Mouse (Mus musculus) mature B cell (primary cell): Measurements from ENCODE around the gene Ptprcap.
"Not testable (repeated sequence)": the region's sequence is repeated elsewhere in the genome, so short reads cannot be mapped to it uniquely, and the experiment has no call there.

ENCODE experiments used
- in situ Hi-C: fragments of 300-500 bp; cut with MboI; formaldehyde crosslinking; loops from 2 replicates; pipeline ENCODE4 v1.14.3; 2019

The Ptprcap gene

DNA sequence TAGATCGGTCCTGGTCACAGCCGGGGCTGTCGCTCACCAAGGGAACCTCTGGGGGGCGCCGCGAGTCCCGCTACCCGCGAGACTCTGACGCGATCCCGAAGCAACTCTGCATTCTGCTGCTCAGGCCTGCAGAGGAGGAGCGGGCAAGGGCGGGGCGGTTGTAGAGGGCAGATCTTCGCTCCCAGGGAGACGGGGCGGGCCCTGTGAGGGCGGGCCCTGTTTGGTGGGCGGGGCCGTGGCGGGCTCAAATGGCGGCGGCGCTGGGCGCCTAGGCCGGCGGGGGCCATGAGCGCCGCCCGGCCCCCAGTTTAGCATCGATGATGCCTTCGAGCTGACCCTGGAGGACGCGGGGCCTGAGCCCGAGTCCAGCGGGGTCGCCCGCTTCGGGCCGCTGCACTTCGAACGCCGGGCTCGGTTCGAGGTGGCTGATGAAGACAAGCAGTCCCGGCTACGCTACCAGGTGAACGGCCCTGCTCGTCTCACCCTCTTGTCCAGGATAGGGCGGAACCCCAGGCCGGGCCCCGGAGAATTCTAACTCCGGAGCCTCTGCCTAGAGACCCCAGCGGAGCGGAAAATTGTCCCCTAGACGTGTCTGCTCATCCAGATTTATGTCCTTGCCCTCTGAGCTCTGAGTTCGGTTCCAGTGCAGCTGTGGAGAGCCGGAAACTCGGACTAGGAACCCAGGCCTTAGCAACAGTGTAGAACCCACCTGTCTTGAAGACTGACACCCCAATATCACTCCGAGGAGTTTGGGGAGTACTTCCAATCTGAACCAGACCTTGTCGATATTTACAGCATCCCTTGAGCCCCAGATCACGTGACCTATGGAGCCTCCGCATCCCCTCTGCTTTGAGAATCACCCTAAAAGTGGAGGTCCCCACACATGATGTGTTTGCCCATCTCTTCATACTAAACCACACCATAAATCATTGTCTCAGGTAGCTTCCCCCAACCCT, 27.4 kb upstream of the Ptprcap start, which contains the start of gene Aip:
TSS of gene Aip (minus strand) at position 118 of the 956 bp plus-strand sequence.
- in situ Hi-C loops = no loop called here

DNA sequence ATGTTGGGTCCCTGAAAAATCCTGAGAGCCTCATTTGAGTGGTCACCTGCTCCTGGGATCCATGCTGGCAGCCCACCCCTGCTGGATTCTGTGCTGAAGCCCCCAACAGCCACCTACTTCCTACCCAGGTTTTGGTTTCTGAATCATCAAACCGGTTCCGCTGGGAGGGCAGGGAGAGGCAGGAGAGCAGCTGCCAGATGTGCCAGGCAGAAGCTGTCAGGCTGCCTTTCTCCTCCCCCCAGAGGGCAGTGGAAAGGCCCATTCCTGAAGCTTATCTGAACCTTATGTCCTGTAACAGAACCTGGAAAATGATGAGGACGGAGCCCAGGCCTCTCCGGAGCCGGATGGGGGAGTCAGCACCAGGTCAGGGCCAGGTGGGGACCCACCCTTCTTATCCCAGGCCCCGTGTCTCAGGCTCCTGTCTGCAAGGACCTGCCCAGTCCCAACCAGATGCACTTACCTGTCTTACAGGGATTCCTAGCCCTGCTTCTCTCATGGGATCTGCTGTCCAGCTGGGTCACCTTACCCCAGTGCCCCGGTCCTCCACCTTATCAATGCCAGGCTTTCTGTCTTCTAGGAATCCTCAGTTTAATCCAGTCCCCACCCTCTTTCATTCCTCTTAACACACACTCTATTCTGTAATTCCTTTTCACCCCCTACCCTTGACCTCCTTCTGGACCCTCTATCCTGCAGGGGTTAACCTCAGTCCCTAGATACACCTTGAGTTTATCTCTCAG, 26.5 kb upstream of the Ptprcap start:
- in situ Hi-C loops = no loop called here

DNA sequence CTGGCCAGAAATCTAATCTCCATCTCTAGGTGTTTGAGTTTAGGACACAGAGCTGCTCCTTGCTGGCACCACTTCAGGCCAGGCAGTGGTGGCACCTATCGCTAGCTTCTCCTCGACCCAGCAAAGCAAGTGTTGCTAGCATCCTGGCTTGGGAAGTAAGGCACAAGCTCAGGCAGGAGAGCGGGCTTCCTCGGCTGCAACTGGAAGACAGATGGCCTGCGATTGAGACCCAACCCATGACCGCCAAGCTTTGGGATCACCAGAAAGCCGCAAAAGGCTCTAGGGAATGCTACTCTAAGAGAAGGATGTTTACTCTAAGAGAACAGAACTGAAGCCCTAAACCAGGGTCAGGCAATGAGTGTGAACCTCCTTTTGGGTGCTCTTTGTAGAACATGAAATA, 23.9 kb upstream of the Ptprcap start:
- in situ Hi-C loops = no loop called here

DNA sequence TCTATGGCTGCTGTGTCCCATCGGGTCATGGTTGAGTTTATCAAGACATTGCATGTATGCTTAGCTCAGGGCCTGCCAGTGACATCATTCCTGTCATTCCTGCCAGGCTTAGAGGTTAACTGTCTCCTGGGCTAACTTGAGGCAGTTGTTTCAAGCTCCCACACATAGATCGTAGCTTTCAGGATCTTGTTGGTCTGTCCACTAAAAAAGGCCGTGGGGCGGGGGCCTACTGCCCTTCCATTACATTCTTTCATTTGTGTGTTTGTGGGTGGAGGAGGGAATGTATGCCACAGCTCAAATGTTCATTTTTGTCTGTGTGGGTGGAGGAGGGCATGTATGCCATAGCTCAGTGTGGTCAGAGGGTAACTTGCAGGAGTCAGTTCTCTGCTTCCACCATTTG, 23.3 kb upstream of the Ptprcap start:
- in situ Hi-C loops = no loop called here

DNA sequence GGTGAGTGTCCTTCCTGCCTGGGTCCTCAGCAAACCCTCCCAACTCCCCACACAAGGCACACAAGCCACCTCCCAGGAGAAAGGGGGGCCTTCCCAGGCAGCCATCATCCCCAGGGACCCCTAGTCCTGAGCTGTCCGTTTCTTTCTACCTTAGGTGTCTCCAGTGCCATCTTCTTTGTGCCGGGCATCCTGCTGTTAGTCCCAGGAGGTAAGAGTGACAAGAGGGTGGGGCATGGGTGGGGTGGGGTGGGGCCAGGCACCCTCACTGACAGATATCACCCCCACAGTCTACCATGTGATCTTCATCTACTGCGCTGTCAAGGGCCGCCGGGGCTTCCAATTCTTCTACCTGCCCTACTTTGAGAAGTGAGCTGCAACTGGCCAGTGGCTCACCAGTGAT, 22.3 kb upstream of the Ptprcap start:
- in situ Hi-C loops = no loop called here

DNA sequence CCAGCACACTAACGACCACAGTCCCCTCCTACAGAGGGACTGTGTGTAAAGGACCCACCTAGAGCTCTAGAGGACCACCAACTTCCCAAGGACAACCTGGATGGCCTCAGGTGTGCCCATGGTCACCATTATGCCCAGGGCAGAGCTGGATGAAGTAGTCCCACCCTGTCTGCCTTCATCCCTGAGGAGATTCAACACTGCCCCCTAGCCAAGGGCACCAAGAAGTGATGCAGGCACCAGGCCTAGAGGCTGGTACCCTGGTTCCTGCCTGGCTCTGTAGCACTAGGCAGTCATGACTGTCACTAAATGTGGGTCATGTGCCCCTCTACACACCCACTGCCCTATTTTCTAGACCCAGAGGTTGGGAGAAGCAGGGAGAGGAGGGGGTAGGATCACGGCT, 21.6 kb upstream of the Ptprcap start:
- in situ Hi-C loops = no loop called here

DNA sequence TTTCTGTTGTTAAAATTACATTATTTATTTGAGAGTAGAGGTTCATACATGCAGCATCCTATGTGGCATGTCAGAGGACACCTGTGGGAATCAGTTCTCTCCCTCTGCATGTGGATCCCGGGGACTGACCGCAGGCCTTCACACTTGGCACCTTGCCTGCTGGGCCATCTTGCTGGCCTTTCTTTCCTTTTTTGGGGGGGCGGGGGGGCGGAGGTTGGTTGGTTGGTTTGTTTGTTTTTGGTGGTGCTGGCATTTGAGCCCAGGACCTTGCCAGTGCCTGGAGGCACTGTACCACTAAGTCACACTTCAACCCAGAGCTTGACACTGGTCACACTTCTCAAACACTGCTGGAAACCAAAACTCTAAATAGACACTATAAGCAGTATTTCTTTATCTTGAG, 19.1 kb upstream of the Ptprcap start:
- in situ Hi-C loops = no loop called here

DNA sequence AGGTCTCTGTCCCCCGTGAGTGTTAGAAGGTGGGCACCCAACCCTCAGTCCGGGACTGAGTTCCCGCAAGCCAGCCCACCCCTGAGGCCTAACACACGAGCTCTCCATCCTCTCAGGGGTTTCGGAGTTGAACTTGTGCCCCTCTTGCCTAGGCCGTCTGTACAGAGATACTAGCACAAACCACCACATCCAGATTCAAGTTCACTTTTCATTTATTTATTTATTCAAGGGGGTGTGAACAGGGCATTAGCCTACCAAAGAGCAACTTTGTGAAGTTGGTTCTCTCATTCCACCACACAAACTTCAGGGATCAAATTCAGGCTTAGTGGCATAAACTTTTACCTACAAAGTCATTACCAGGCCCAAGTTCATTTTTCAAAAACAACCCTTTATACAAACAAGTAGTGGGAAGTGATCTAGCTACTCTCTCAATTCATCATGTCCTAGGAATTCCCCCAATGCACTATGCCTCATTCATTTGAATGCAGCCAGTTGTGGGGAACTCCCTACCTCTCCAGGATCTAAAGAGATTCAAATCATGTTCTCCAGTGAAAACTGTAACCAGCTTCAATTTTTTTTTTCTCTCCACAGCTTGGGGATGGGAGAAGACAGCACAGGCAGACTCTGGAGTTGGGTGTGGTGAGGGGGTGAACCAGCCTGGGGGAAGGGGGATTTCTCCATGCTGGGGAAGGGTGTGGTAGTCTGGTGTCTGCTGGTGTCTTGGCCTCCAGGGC, 18.0 kb upstream of the Ptprcap start:
- in situ Hi-C loops = not testable (repeated sequence)

DNA sequence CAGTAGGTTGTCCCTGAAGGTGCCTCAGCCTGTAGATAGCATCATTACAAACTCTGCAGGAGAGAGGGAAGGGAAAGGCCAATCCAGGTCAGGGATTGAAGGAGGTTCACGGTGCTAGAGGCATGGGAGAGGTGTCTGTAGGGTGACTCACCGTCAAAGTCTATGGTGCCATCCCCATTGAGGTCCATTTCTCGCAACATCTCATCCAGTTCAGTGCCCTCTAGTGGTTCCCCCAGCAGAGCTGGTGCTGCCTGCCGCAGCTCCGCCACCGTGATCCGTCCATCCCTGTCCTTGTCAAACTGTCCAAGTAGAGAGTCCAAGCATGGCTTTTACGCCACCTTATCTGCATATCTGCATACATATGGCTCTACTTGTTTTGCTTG, 17.4 kb upstream of the Ptprcap start:
- in situ Hi-C loops = not testable (repeated sequence)

DNA sequence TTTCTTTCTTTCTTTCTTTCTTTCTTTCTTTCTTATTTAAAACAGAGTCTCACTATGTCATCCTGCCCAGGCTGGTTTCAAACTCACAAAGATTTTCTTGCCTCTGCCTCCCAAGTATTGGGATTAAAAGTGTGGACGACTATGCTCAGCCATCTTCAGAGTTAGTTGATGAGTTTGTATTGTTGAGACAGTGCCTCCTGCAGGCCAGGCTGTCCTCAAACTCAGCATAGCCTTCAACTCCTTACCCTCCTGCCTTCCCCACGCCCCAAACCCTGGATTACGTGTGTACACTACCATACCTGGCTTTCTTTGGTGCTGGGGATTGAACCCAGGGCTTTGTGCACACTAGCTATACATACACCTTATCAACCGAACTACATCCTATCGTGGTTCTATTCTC, 16.9 kb upstream of the Ptprcap start:
- in situ Hi-C loops = no loop called here

DNA sequence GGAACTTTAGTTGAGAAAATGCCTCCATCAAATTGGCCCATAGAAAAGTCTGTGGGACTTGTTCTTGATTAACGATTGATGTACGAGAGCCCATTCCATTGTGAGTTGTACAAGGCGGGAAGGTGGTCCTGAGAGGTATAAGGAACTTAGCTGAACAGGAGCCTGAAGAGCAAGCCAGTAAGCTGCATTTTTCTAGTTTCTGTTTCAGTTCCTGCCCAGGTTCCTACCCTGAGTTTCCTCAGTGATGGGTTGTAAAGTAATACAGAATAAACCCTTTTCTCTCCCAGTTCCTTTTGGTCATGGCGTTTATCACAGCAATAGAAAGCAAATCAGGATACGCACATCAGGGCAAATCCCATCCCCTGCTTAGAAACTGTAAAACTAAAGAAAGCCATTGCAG, 15.5 kb upstream of the Ptprcap start:
- in situ Hi-C loops = no loop called here

DNA sequence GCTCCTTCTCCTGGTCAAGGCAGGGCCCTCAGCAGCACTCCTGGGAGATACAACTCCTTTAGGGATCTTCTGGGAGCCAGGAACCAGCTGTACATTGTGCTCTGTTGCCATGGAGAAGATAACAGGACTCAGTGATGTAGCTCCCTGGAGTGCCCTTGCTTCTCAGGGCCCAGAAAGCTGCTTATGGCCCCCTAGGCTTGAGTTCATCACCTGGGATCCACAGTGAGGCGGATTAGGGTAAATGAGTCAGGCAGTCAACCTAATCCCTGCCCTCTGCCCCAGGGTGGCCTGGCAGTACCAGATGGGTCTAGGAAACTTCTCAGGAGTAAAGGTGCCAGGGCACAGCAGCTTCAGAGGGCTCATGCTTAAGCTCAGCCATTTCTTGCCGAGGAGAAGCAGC, 14.0 kb upstream of the Ptprcap start, which contains the start of gene Gpr152:
TSS of gene Gpr152 (plus strand) at position 342 of the 400 bp plus-strand sequence.
- in situ Hi-C loops = no loop called here

DNA sequence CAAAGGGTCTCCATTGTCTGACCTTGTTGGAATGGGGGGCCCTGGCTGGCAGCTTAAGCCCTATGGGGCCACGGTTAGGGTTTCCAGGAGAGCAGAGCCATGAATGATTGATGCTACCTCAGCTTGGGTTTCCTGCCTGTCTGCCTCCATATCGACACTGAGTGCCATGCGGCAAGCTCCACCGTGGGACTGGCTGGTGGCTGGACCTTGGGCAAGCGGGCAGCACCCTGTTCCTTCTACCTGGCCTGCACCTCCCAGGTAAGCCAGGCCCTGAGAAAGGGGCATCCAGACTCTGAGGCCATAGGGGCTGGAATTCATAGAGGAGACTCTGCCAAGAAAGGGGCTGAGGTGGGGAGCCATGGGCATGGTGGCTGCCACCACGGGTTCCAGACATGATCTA, 13.3 kb upstream of the Ptprcap start:
- in situ Hi-C loops = no loop called here

DNA sequence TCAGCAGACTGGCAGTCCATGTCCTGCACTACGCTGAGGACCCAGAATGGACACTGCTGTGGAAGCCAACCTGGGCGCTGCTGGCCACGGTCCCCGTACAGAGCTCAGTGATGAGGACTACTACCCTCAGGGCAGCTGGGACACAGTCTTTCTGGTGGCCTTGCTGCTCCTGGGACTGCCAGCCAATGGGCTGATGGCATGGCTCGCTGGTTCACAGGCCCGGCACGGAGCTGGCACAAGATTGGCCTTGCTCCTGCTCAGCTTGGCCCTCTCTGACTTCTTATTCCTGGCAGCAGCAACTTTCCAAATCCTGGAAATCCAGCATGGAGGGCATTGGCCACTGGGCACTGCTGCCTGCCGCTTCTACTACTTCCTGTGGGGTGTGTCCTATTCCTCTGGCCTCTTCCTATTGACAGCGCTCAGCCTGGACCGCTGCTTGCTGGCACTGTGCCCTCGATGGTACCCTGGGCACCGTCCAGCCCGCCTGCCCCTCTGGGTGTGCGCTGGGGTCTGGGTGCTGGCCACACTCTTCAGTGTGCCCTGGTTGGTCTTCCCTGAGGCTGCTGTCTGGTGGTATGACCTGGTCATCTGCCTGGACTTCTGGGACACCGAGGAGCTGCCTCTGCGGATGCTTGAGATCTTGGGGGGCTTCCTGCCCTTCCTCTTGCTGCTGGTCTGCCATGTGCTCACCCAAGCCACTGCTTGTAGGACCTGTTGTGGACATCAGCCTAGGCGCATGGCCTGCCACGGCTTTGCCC, 10.8 kb upstream of the Ptprcap start:
- in situ Hi-C loops = no loop called here

DNA sequence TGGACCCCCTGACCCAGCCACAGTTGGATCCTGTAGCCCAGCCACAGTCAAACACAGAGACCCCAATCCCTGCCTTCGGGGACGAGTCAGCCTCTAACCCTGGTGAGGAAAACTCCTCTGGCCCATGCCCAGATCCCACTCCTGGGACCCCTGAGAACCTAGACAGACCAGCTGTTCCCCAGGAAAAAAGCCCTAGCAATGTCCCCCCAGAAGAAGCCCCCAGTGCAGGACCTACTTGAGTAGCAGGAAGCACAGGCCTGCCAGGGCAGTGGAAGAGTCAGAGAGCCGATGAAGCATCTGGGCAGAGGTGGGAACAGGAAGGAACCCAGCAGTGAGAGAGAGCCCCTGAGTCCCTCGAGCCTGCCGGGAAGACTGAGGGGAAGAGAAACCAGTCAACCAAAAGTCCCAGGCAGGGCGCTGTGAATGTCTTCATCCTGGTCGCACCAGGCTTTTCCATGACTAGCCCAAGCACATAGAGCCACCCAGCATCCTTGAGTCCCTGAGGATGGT, 9.6 kb upstream of the Ptprcap start, which contains the start of gene Cabp4:
TSS of gene Cabp4 (minus strand) at position 275 of the 510 bp plus-strand sequence.
- in situ Hi-C loops = no loop called here

DNA sequence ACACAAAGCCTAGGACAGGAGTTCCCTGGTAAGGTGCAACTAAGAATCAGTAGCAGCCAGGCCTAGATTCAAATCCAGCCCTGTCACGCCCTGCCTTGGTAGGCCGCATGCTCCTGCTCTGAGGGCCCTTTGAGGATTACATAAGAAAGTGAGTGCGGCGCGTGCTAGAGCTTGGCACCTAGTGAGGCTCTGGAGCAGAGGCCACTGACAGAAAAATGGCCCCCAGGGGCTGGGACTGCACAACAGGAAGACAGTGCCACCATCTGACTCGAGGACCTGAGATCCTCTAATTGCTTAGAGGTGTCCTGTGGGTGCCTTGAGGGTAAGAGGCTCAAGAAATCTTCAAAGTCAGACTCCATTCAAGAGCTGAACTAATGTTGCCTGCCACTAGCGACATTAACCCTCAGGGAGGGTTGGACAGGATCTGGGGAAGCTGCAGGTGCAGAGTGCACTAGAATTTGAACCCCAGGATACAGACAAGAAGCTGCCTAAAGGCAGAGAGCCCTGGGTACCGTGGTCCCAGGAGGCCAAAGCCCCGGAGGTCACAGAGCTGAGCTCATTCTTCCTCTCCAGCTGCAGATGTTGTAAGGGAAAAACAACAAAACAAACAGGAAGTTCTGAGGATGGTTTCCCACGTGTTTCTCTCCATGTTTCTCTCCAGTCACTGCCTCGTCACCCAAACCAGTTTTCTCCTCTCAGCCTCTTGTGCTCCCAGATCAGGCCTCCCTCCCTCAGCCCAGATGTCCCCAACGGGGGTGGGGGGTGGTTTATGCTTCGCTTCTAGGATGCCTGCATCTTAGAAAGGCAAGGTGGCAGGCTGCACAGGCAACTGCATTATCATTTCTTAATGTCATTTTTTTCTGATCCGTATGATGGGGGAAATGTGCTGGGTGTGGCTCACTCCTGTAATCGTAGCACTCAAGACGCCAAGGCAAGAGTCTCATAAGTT, 8.6 kb upstream of the Ptprcap start:
- in situ Hi-C loops = no loop called here

DNA sequence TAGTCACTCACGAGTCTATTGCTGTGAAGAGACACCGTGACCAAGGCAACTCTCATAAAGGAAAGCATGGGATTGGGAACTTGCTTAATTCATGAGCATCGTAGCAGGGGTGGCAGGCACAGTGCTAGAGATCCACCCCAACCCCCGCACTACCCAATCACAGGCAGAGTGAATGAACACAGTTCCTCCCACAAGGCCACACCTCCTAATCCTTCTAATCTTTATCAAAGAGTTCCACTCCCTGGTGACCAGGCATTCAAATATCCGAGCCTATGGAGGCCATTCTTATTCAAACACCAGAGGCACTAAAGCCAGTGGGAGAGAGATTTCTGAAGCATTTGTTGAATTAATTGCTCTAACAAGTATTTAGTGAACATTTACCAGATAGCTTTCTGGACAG, 7.5 kb upstream of the Ptprcap start:
- in situ Hi-C loops = no loop called here

DNA sequence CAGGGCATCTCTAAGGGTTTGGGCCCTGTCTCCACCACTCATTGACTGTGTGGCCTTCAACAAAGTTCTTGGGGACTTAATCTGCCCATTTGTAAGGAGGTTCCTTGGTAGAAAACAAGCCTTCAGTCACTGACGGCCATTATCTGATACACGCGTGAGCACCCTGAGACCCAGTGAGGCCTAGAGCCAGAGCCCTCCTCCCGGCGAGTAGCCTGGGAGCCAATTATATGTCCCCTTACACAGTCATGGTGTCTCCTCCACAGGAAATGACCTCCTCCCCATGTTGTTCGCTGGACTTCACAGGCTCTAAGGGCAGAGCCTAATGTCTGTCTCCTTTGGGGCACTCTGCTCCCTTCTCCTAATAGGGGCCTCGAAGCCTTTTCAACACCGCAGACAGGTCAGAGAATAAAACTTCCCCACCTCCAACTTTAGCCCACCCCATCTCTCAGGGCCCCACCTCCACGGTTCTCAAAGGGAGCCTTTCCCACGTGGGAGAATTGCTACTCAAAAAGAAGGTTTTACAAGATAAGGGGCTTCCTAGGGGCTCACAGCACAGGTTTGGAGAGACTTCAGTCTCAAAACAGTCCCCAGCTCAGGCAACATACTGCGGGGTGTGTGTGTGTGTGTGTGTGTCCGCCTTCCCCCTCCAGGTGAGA, 6.9 kb upstream of the Ptprcap start:
- in situ Hi-C loops = no loop called here

DNA sequence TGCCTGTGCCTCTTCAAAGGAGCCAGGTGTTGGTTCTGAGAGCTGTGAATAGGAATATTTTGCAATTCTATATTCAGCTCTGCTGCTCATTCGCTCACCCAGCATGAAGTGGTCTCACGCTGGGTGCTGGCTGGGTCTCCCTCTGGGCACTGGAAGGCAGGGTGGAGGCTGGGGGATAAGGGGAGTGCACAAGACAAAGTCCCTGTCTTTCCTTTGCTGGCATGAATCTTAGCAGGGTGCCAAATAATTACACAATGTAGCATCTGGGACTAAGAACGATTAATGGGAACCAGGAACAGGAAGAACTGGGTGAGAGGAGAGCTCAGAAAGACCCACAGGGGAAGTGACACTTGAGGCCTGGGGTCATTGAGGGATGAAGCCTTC, 6.4 kb upstream of the Ptprcap start:
- in situ Hi-C loops = no loop called here
